Mouse (Mus musculus) MEL-GATA-1-ER (cell line): ENCODE data around the gene Gp5.
A peak's percentile ranks its signal among the peaks of the same experiment; 100 is the strongest.

ENCODE experiments used
- DNase-seq: peaks from one replicate; pipeline ENCODE4 v3.0.0-alpha.2; 2012; ENCODE audit warnings: low read depth; ENCODE audit errors: extremely low read depth

Gp5 gene

DNA sequence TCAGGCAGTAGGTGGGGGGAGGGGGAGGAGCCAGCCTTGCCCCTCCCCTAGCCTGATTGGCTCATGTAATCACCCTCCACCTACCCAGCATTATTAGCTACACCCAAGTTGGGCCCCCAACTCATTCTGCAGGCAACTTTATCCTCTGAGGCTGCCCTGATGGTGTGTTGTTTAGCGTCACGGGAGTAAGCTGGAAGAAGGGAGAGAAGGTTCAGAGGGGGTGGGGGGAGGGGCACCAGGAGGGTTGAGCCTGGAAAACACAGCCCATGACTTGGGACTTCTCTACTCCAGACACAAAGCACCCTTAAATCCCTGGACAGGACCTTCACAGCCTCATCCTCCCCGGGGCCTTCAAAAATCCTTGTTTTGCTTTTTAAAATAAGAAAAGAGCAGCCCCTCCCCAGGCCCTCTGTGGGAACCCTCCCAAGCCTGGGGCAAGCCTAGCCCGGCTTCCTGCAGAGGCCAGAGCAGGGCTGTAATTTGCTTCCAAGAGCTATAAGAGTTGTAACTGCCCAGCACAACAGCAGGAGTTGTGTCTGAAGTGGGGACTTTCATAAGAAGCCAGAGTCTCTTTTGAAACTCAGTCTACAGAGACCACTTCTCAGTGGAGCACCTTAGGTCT is 29.8 kb downstream of the Gp5 start:
- DNase-seq: no peak

DNA sequence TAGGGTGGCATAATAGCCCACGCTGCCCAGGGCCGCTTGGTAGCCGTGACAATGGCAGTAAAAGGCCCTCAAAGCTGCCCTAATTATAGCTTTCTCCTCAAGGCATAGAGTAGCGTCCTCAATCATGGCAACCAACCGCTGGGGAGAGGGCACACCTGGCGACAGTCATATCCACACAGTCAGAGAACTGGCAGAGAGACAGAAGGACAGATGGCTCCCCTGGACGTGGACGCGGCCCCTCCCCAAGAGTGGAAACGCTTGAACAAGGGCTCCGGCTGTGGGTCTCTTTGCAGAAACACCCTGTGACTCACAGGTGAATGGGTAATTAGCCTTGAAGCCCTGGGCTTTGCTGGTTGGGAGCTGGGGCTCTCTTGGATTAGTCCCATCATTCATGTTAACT is 32.2 kb downstream of the Gp5 start:
- no peak for DNase-seq

DNA sequence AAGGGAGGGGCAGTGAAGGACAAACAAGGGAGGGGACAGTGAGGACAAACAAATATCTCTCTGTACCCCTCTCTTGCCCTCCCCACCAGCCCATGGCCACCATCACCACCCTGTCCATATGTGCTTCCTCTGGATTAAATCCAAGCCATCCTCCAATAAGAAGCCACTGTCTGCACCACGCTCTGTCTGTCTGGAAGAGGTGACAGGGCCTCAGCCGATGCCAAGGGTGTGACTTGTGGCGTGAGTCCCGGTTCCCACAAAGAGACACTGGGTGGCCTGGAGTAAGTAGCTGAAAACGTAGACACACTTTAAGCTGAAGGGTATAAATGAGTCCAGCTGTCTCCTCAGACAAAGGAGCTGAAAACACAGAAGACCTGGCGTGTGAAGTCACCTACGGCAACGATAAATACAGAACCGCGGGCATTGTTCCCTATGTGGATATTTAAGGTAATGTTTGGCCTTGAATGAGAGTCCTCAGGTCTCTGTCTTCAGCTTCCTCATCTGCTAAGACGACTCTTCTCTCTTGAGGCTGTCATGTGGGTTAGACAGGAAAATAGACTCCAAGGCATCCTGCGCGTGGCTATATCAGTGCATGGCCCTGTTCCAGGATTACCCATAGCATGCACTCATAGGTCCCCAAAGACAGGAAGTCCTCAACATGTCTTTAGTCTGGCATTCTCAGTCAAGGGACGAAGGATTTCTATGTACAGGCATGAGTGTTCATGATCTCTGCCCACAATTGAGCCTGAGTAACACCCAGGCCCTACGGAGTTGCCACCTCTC is 34.8 kb downstream of the Gp5 start:
- no peak for DNase-seq

DNA sequence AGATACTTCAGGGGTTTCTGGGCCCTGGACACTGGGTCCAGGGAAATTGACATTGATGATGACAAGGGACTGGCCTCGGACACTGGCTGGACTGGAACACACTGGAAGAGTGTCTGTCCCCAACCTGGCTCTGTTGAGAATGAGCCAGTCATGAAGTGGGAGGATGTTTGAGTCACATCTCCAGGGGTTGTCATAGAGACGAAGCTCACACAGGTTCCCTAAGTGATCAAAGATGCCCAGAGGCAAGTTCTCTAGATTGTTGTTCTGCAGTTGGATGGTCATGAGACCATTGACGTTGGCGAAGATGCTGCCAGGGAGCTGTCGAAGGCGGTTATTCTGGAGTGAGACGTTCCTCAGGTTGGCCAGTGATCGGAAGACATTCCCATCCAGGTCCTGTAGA is 37.5 kb downstream of the Gp5 start:
- DNase-seq: no peak

DNA sequence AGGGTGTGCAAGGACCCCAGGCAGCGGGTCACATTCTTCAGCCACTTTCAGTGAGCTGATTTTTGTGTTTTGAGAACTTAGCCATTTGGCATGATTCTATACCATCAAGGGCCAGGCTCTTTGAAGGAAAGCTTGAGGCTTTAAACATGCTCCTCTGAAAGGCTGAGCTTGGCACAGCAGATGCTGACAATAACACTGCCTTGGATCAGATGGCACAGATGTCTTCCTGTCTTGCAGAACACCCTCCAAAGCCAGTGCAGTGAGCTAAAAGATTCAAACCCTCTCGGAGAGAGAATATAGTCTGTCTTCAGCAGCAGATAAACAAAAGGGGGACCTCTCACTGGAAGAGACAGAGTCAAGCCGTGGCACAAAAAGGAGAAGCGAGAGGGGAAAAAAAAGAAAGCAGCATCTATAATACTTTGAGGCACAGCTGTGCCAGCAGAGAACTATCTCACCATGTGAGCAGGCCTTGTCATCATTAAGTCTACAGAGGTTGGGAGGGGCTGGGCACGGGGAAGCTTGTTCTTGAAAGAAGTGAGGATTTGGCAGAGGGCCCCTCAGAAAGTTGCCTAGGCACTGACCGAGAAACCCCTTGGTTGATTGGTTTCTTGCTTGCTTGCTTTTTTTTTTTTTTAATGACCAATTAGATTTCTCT is 38.5 kb downstream of the Gp5 start:
- DNase-seq: no peak

DNA sequence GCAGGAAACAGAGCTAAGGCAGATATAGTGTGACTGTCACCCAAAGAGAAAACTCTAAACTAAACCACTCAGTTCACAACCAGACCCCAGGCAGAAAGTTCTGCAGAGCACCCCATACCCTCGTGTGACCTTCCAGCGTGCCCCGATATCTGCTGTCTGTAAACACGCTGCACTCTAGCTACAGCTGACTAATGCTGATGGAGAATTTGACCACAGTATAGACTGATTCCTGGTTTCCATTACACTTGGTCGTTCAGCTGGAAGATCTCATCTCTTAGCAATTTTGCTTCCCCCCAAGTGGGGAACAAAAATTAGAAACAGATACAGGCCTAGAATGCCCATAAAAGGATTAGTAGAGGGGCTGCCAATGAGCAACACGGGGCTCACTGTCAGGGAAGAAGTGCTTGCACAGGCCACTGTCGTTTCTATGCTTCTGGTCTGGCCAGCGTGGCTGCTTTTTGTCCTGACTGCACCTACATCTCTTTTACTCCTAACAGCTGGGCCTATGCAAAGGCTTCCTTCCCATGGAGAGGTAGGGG is 39.3 kb downstream of the Gp5 start:
- DNase-seq: no peak

DNA sequence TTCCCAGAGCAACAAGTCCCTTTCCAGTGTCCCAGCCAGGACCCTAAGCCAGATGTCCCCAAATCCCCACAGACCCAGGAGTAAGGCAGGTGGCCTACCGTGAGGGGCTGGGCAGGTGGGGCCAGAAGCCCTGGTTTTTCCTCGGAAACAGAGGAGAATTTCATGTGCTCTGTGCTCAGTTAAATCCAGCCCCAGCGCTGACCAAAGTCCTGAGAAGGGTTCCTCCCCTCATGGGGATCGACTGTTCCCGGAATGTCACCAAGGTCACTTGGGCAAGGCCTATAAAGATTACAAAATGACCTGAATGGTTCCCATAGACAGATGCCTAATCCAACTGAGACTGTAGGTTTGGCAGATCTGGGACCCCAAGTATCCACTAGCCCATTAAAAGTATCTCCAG is 43.2 kb downstream of the Gp5 start, which contains the start of gene Cpn2:
TSS of gene Cpn2 (minus strand) at position 141 of the 400 bp plus-strand sequence.
- no peak for DNase-seq

DNA sequence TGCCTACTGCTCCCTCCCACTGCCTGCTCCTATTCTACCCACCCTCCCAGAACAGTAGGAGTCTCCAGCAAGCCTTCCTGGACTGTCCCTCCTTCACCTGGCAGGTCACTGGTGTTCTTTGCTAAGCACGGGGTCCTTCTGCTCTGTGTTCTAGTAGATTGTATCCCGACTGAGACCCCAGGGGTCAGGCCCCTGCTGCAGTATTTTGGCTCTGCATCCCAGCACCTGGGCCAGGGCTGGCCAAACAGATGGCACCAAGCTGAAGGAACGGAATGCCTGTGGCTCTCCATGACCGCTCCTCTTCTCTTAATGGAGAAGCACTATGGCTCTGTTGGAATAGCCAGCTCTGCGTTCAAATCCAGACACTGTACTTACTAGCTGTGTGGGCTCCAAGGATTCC is 44.0 kb downstream of the Gp5 start:
- DNase-seq: no peak

DNA sequence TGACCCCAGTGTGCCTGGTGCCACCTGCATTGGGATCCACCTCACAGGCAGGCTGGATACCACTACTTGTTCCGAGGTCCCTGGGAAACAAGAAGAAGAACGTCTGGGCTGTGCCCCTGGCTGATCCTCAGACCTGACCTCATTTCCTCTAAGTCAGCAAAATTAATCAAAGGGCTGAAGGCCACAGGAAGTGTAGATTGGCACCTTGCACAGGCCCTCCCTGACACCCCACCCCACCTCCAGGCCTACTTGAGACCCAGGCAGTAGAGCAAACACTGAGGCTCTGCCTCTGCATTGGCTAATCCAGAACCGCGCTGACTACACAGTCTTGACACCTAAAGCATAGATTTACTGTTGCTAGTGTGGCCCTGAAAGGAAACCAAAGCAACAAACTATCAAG is 45.0 kb downstream of the Gp5 start:
- no peak for DNase-seq

DNA sequence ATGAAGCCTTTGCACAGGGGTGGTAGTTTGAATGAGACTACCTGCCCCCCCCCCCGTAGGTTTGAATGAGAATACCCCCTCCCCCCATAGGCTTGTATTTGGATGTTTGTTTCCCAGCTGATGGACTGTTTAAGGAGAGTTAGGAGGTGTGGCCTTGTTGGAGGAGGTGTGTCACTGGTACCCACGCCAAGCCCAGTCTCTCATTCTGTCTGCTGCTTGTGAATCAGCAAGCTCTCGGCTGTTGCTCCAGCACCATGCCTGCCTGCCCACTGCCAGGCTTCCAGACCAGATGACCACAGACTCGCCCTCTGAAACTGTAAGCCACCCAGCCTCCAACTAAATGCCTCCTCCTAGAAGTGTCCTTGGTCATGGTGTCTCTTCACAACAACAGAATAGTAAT is 47.4 kb downstream of the Gp5 start:
- DNase-seq: no peak

DNA sequence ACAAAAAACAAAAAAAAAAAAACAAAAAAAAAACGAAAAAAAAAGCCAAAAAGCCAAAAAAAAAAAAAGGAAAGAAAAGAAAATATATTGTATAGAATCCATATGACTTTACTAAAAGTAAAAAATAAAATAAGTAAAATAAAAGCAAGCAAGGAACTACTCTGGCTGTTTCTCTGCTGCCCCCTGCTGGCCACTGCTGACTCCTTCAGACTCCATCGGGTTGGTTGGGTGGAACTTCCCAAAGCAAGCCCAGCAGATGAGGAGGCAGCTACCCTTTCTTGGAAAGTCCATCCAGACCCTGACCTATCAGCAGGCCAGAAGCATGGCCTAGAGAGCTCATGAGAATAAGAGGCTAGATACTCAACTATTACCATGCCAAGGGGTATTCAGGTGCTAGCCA is 47.9 kb downstream of the Gp5 start:
- peak; percentile 49 for DNase-seq

DNA sequence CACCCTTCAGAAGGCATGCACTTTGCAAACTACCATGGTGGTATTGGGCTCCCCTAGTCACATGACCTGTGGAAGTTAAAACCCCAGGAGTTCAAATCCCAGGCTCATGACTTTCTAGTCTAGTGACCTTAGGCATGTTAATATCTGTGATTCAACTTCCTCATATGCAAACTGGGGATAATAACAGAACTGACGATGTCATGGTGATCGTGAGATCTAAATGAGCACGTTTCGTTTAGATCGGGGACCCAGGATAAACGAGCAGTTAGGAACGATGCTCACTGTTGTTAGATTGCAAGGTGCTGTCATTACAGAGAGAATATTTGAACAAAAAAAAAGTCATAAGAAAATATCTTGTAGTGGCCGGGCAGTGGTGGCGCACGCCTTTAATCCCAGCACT is 48.4 kb downstream of the Gp5 start:
- DNase-seq: no peak

DNA sequence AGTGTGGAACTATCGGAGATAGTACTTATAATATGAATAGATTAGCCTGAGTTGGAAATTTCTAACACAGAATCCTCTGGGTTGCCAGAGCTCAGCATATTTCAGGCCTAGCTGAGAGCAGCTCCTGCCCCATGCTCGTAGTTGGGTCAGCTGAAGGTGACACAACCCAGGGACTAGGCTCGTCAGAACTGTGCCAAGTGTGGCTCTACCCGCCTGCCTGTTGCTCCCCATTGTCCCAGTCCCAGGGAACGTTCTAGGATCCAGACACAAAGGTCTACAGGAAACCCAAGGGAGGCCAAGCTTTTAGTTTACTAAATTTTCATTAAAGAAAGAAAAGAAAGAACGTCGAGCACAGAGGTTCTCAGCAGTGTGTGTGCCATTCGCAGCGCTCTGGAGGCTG is 49.2 kb downstream of the Gp5 start:
- no peak for DNase-seq

DNA sequence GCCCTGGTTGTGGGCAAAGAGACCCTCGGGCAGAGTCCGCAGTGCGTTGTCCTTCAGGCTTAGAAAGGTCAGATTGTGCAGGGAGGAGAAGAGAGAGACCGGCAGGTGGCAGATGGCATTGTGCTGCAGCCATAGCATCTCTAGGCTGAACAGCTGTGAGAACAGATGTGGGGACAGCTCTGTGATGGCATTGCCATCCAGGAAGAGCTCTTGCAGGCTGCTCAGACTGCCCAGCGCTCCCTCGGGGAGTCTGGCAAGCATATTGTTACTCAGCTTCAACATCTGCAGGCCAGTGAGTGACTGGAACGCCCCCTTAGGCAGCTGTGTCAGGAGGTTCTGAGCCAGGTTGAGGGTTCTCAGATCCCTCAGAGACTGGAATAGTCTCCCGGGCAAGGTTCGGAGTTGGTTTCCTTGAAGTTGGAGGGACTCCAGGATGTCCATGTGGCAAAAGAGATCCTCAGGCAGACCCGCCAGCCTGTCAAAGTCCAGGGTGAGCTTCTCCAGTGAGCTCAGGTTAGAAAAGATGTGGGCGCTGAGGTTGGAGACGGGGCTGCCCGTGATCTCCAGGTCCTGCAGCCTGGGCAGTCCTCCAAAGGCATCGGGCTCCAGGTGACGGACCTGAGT is 50.5 kb downstream of the Gp5 start:
- no peak for DNase-seq

DNA sequence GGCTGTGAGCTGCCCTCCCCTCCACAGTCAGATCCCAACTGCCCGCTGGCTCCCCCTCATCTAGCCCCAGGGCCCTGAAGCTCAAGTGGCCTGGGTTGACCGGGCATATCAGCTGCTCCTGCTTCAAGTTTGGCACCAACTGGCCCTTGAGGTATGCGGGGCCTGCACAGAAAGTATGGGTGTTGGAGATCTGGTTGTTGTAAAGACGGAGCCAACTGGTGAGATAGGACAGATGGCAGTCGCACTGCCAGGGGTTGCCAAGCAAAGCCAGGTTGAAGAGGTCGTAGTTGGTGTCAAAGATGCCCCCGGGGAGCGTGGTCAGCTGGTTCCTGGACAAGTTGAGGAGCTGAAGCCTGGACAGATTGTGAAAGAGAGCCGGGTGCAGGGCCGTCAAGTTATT is 51.1 kb downstream of the Gp5 start:
- no peak for DNase-seq

DNA sequence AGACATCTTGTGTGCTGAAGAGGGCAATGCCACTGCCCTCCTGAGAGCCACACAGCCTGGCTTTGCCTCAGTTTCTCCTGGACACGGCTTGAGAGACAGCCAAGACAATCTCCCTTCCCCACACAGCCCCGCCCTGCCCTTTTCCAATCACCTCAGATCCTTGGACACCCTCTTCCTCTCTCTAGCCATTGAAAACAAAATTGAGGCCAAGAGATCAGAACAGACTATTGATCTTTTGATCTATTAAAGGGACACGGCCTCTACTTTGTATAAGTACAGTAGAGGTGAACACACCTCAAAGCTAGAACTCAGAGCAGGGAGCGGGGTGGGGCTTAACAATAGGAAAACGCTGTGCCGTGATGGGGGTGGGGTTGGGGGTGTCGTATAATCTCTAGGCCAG is 52.1 kb downstream of the Gp5 start:
- no peak for DNase-seq

DNA sequence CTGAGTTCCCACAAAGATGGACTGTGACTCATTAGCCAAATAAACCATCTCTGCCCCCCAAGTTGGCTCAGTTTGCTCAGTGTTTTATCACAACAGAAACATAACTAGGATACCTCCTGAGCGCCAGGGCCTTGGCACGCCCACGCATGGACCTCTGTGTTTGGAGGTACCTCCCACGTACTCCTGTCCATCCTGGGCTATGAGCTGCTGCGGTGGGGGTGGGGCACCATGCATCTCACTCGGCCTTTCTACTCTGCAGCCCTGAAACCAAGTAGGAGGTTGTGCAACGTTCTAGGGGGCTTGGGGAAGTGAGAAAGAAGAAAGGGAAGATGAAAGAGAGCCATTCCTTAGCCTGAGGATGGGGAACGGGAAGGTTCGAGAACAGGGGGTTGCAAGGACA is 52.9 kb downstream of the Gp5 start:
- DNase-seq: no peak
